Mouse (Mus musculus) hindbrain, embryonic 15.5 days (tissue): ENCODE data around the gene Fam207a. TPM values are rescaled to one million over a fixed set of nuclear protein-coding genes. Genes with fewer than 3 reads are reported as not detected.

Experiments
- ATAC-seq: fragments of 200-750 bp; cut with Nextera tagmentation; 2 replicates; pipeline ENCODE4 v1.8.0; 2017; ENCODE audit warnings: low read depth, moderate number of reproducible peaks, moderate TSS enrichment; ENCODE audit not compliant: low FRiP score
- H3K27ac ChIP-seq: fragments of 300-500 bp; sonication (generic); replicated peaks from 2 replicates; pipeline ENCODE4 v1.5.1; 2015; ENCODE audit warnings: mild to moderate bottlenecking, inconsistent platforms
- H3K27me3 ChIP-seq: fragments of 300-500 bp; sonication (generic); 2 replicates; pipeline ENCODE4 v1.6.1; 2015; ENCODE audit warnings: control low read depth, inconsistent platforms
- H3K36me3 ChIP-seq: fragments of 300-500 bp; sonication (generic); 2 replicates; pipeline ENCODE4 v1.6.1; 2015; ENCODE audit warnings: control low read depth, inconsistent platforms
- H3K4me1 ChIP-seq: fragments of 300-500 bp; sonication (generic); replicated peaks from 2 replicates; pipeline ENCODE4 v1.6.1; 2015; ENCODE audit warnings: control low read depth, inconsistent platforms
- H3K4me2 ChIP-seq: fragments of 300-500 bp; sonication (generic); 2 replicates; pipeline ENCODE4 v1.6.1; 2015; ENCODE audit warnings: moderate library complexity, mild to moderate bottlenecking, inconsistent platforms
- H3K4me3 ChIP-seq: fragments of 300-500 bp; sonication (generic); 2 replicates; pipeline ENCODE4 v1.5.1; 2015; ENCODE audit warnings: mild to moderate bottlenecking, inconsistent platforms
- H3K9ac ChIP-seq: fragments of 300-500 bp; sonication (generic); 2 replicates; pipeline ENCODE4 v1.6.1; 2015; ENCODE audit warnings: inconsistent platforms
- H3K9me3 ChIP-seq: fragments of 300-500 bp; sonication (generic); 2 replicates; pipeline ENCODE4 v1.6.1; 2016; ENCODE audit warnings: control low read depth, inconsistent platforms
- WGBS: fragments of 180-500 bp; shearing (Covaris S2); methylation state at CpG from one replicate; pipeline ENCODE4 v1.1.7; 2015; 5-methylcytosine and 5-hydroxymethylcytosine counted together
- polyA plus RNA-seq: library from polyadenylated mRNA; unstranded; fragments of >200 nt; fragmentation: Nextera tagmentation; extraction: Ambion mirVana; gene quantifications from 2 replicates; pipeline ENCODE4 v1.2.1, GENCODE M21; 2015

The Fam207a gene
- polyA plus RNA-seq, 1 experiment from 2014 or later = 48.4 TPM

DNA sequence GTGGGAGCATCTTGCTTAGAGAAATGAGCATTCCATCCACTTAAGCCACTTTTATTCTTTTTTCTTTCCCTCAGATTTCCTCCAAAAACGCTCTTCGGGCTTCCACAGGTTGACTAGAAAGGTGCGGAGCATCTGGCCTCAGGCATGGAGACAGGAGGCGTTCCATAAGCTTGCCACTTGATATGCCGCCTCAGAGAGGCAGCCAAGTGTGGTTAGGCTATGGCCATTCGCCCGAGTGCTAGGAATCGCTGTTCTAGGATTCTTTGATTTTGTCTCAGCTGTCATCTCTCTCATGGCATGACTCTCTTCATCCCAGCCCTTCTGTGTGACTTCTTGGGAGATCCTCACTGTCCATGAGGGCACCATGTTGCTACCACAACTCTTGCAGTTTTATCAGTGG lies 54.4 kb downstream of the Fam207a start:
- no peak for ATAC-seq
- Histone ChIP-seq H3K9ac (no peak overlapping the region), H3K4me1 (peaks cover 4% of the 10 kb centered on the region), H3K36me3 (no peaks in the 10 kb centered on the region), H3K9me3 (no peaks in the 10 kb centered on the region), H3K4me3 (no peak overlapping the region), H3K27me3 (no peaks in the 10 kb centered on the region), H3K4me2 (no peak overlapping the region), H3K27ac (no peak overlapping the region)
- 91% methylated on average over 8 of the region's 8 CpGs for WGBS

DNA sequence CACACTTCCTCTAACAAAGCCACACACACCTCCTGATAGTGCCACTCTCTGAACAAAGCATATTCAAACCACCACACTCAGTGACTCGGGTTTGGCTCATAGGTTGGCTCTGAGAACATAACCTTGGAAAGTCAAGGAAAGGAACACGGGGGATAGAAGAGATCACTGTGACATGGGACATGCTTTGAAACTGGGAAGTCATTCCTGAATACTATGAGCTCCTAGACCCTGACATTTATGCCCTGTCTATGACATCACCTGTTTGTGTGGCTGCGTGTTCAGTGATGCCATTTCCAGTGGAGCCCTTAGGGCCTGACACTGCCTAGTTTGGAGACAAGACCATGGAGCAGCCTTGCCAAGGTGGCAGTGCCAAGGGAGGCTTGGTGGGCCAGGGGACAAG lies 57.9 kb downstream of the Fam207a start:
- H3K9me3 ChIP-seq = no peaks in the 10 kb centered on the region
- H3K36me3 ChIP-seq = no peaks in the 10 kb centered on the region
- H3K4me2 ChIP-seq = no peak overlapping the region
- no peaks in the 10 kb centered on the region for H3K4me1 ChIP-seq
- no peaks in the 10 kb centered on the region for H3K27me3 ChIP-seq
- H3K9ac ChIP-seq = no peak overlapping the region
- H3K27ac ChIP-seq = no peak overlapping the region
- WGBS = 89% methylated on average over 3 of the region's 3 CpGs
- no peak for ATAC-seq
- H3K4me3 ChIP-seq = no peak overlapping the region

DNA sequence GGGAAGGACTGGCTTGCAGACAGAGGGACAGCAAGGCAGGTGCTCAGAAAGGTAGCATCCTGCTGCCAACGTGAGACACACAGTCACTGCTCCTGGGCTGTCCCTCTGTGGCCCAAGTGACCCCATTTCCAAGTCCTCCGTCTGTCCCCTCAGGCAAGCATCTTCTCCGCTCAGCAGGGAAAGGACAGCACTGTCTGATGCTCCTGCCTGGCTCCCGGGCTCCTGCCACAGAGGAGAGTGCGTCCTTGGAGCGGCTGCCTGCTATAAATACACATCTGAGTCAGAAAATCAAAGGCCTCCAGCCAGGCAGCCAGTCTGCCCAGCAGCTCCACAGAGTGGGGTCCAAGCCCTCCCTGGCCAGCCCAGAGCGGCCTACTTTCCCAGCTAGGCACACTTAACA lies 59.1 kb downstream of the Fam207a start:
- Histone ChIP-seq H3K36me3 (no peaks in the 10 kb centered on the region), H3K27me3 (no peaks in the 10 kb centered on the region), H3K4me1 (no peaks in the 10 kb centered on the region), H3K9ac (no peak overlapping the region), H3K27ac (no peak overlapping the region), H3K4me2 (no peak overlapping the region), H3K9me3 (no peaks in the 10 kb centered on the region), H3K4me3 (no peak overlapping the region)
- ATAC-seq = no peak
- 69% methylated on average over 7 of the region's 7 CpGs for WGBS

DNA sequence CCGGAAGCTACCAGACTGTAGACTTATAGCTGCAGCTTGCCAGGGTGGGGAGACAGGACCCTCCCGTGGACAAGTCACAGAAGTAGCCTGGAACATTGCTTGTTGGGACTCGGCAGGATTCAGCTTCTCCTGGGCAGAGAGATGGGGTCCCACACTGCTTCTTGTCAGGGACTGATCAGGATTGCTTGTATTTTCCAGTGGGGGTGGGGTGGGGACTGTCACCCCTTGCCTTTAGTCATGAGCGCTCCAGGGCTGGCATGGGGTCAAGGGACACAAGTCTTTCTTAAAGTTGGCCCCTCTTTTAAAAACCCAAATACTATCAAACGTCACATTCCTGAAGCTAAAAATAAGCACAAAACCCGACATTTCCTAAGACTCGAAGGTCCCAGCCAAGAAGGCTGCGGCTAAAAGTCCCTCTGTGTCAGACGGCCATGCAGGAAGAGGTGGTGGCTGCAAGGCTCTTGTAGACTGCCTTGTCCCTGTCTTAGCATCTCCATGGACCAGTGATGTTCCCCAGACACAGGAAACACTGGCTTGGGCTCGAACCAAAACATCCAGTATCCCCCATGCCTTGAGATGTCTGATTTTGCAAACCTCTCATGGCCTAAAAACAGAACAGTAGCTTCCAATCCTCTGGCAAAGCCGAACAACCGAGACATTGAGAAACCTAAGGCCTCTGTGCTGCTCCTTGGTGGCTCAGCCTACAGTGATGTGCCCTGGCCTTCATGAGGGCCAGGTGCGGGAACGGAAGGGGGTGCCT lies 60.2 kb downstream of the Fam207a start:
- Histone ChIP-seq H3K4me1 (no peaks in the 10 kb centered on the region), H3K36me3 (no peaks in the 10 kb centered on the region), H3K9ac (no peak overlapping the region), H3K9me3 (no peaks in the 10 kb centered on the region), H3K27me3 (no peaks in the 10 kb centered on the region), H3K4me2 (no peak overlapping the region), H3K27ac (no peak overlapping the region), H3K4me3 (no peak overlapping the region)
- no peak for ATAC-seq
- WGBS = 87% methylated on average over 14 of the region's 14 CpGs

DNA sequence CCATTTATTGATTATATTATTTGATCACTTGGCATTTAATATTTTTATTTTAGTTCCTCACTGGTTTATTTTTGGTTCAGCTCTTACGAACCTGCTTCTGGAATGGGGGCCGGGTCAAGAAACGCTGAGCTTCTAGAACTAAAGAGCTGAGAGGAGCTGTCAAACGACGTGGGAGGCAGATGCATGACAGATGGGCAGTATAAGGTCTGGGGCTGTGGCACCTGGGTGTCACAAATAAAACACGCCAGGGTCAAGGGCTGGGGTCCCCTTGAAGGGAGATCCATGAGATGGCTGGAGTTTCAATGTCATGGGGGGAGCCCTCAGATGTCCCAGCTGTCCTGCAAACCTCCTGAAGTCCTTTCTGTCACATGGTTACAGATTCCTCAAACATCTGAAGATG lies 60.8 kb downstream of the Fam207a start:
- Histone ChIP-seq H3K9ac (no peak overlapping the region), H3K9me3 (no peaks in the 10 kb centered on the region), H3K27me3 (no peaks in the 10 kb centered on the region), H3K4me3 (no peak overlapping the region), H3K4me1 (no peaks in the 10 kb centered on the region), H3K4me2 (no peak overlapping the region), H3K36me3 (no peaks in the 10 kb centered on the region), H3K27ac (no peak overlapping the region)
- 79% methylated on average over 6 of the region's 6 CpGs for WGBS
- ATAC-seq = no peak

DNA sequence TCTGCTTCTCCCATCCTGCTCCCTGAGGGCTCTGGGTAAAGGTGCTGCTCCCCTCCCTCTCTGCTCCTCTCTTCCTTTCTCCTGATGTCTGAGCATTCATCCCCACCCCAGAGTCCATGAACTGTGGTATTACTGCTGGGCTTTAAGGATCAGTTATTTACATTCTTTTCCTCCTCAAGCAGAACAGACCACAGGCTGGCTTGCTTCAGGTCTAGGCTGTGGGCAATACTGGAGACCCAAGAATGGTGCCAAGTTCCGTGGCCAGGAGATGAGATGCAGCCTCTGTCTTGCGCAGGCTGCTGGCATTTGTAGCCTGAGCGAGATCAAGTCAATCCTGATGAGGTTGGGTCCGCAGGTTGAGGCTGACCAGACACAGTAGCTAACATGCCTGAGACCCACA lies 63.8 kb downstream of the Fam207a start:
- H3K9me3 ChIP-seq = no peaks in the 10 kb centered on the region
- H3K27me3 ChIP-seq = no peaks in the 10 kb centered on the region
- H3K4me2 ChIP-seq = no peak overlapping the region
- no peak overlapping the region for H3K4me3 ChIP-seq
- no peak for ATAC-seq
- 89% methylated on average over 4 of the region's 4 CpGs for WGBS
- no peaks in the 10 kb centered on the region for H3K36me3 ChIP-seq
- H3K9ac ChIP-seq = no peak overlapping the region
- no peak overlapping the region for H3K27ac ChIP-seq
- peaks cover 6% of the 10 kb centered on the region; the same call in 1 of the 2 replicates for H3K4me1 ChIP-seq

DNA sequence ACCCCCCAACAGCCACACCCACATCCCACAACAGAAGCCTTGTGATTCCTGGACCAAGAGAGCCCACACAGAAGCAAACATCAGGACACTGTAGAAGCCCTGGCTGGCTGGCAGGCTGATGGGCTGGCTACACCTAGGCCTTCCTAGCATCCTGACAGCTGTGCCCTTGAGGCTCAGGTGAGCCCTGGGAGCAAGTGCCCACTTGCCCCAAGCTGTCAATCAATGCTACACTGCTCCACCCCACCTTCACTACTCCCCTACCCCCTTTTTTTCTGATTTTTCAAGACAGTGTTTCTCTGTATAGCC lies 65.5 kb downstream of the Fam207a start:
- no peak overlapping the region for H3K27ac ChIP-seq
- H3K9me3 ChIP-seq = peaks cover 2% of the 10 kb centered on the region; the same call in 1 of the 2 replicates
- H3K9ac ChIP-seq = no peak overlapping the region
- H3K4me2 ChIP-seq = no peak overlapping the region
- H3K4me3 ChIP-seq = no peak overlapping the region
- no peaks in the 10 kb centered on the region for H3K27me3 ChIP-seq
- no peak for ATAC-seq
- H3K4me1 ChIP-seq = peaks cover 6% of the 10 kb centered on the region; the same call in 1 of the 2 replicates
- no peaks in the 10 kb centered on the region for H3K36me3 ChIP-seq

DNA sequence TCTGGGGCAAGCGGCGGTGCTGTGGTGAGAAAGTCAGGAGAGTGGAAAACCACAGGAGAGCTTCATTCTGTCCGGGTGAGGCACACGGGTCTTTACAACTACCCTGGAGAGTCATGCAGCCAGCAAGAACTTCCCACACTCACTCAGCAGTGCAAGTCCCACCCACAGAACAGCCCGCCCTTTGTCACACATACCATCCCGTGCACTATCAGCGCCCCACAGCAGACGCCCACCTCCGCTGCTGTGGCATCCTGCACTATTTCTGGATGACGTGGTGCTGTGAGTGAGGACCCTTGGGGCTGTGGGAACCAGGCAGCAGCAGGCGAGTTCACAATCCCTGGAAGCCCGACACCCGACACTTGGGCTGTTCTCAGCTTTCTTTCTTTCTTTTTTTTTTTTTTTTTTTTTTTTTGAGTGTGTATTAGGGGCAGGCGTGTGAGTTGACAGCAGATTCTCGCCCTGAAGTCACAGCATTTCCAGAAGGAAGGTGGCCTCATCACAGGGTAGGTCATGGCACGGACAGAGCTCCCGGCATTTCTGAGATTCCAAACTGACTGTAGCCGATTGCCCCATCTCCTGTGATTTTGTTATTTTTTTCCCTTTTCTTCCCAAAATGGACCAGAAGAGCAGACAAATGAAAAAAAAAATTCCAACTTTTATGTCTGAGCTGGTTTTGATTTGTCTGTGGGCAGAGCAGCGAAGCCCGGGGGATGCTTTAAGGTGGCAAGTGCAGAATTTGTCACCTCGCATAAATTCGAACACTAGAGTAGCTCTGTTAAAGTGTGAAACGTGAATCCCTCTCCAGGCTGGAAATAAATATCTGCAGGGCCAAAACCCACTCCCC lies 66.0 kb downstream of the Fam207a start:
- H3K27me3 ChIP-seq = no peaks in the 10 kb centered on the region

DNA sequence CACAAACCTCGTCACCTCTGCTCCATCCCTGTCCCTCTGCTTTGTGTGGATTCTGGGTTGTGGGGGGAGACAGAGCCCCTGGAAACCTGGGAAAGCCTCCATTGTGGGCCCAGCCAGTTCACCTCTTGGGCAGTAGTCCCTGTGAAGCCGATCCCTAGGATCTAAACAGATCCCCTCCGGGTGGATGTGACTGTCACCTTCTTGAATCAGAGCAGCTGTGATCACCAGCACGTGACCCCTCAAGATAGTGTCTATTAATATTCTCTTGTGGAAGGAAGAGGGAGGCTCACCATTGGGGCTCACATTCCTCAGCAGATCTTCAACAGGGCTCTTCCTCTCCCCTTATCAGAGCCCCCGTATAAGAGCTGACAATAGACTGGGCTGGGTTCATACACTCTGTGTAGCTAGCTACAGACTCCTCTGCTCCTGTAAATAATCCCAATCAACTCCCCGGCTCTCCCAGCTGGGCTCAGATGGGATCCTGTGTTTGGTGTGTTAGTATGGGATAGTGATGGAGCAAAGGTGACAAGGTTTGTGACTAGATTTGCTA lies 66.8 kb downstream of the Fam207a start:
- H3K27ac ChIP-seq = no peak overlapping the region
- no peaks in the 10 kb centered on the region for H3K36me3 ChIP-seq
- no peak overlapping the region for H3K4me2 ChIP-seq
- peaks cover 6% of the 10 kb centered on the region; the same call in 1 of the 2 replicates for H3K4me1 ChIP-seq
- 70% methylated on average over 6 of the region's 6 CpGs for WGBS
- no peak overlapping the region for H3K9ac ChIP-seq
- H3K27me3 ChIP-seq = no peaks in the 10 kb centered on the region
- H3K4me3 ChIP-seq = no peak overlapping the region
- ATAC-seq = no peak
- H3K9me3 ChIP-seq = peaks cover 3% of the 10 kb centered on the region; the same call in 1 of the 2 replicates

More for the DNA sequence above, 66.0 kb downstream of the Fam207a start:
- Histone ChIP-seq H3K27ac (no peak overlapping the region), H3K9me3 (peaks cover 3% of the 10 kb centered on the region; the same call in 1 of the 2 replicates), H3K9ac (no peak overlapping the region), H3K4me1 (peaks cover 6% of the 10 kb centered on the region; the same call in 1 of the 2 replicates), H3K4me3 (no peak overlapping the region), H3K36me3 (no peaks in the 10 kb centered on the region), H3K4me2 (peak overlapping the region; percentile 36)
- 46% methylated on average over 23 of the region's 23 CpGs for WGBS
- ATAC-seq = no peak

DNA sequence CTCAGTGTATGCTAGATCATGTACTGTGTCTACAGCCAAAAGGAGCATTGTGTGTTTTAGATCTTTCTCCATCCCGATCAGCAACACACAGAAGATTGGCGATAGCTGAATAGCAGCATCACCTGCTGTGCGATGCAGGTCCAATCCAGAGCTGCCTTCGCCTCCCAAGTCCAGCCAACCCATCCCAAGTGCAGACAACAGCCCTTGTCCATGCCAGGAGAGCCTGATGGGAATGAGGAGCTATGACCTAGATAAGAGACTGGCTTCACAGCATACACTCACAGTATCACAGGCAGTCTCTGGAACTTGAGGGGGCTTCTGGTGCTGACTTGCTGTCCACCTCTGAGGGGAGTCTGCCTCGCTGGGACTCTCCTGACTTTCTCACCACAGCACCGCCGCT lies 67.4 kb downstream of the Fam207a start:
- no peak for ATAC-seq
- peaks cover 3% of the 10 kb centered on the region; the same call in 1 of the 2 replicates for H3K9me3 ChIP-seq
- no peaks in the 10 kb centered on the region for H3K27me3 ChIP-seq
- no peak overlapping the region for H3K27ac ChIP-seq
- no peak overlapping the region for H3K4me2 ChIP-seq
- no peaks in the 10 kb centered on the region for H3K36me3 ChIP-seq
- WGBS = 72% methylated on average over 7 of the region's 7 CpGs
- H3K9ac ChIP-seq = no peak overlapping the region
- peaks cover 6% of the 10 kb centered on the region; the same call in 1 of the 2 replicates for H3K4me1 ChIP-seq
- no peak overlapping the region for H3K4me3 ChIP-seq

DNA sequence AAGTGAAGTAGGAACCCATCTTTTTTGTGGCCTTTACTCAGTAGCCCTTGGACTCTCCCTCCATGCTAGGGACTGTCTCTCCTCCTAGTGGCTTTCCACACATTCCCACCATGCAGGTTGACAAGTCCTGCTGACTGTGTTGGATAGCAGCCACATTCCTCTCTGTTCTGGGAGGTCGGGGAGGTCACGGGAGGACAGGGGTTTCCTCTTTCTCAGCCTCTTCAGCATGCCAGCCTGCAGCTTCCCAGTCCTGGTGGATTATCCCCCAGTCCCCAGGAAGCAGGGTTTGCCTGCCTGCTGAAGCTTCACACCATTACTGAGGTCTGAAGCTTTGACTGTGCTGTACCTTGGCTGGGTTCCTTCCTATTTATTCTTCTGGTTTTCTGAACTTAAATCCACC lies 67.8 kb downstream of the Fam207a start:
- H3K9me3 ChIP-seq = peaks cover 3% of the 10 kb centered on the region; the same call in 1 of the 2 replicates
- no peak for ATAC-seq
- no peaks in the 10 kb centered on the region for H3K27me3 ChIP-seq
- WGBS = 23% methylated on average over 2 of the region's 2 CpGs
- no peak overlapping the region for H3K4me2 ChIP-seq
- H3K4me3 ChIP-seq = no peak overlapping the region
- no peak overlapping the region for H3K27ac ChIP-seq
- no peaks in the 10 kb centered on the region for H3K36me3 ChIP-seq
- no peak overlapping the region for H3K9ac ChIP-seq
- peaks cover 6% of the 10 kb centered on the region; the same call in 1 of the 2 replicates for H3K4me1 ChIP-seq

DNA sequence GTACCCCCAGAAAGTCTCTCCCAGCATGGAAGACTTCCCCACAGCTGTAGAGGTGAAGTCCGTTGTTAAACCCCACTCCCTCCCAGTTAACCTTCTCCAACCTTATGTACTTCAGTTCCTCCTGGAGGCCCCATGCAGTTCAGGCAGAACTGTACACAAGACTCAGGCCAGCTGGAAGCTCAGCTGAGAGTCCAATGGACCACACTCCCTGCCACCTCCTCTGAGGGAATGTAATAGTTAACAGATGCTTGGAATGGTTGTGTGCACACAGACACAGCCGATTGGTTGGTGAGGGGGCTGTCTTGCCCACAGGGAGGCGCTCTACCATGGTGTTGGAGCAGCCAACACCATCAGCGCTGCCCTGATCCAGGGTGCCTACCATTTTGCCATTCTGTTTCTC lies 73.3 kb downstream of the Fam207a start:
- Histone ChIP-seq H3K36me3 (no peaks in the 10 kb centered on the region), H3K4me3 (no peak overlapping the region), H3K9ac (no peak overlapping the region), H3K27ac (no peak overlapping the region), H3K9me3 (peaks cover 3% of the 10 kb centered on the region; the same call in 1 of the 2 replicates), H3K4me1 (no peaks in the 10 kb centered on the region), H3K27me3 (no peaks in the 10 kb centered on the region), H3K4me2 (no peak overlapping the region)
- 87% methylated on average over 4 of the region's 4 CpGs for WGBS
- ATAC-seq = no peak
